ENCODE assay signal across 15 mouse cellular contexts in the genomic region with DNA sequence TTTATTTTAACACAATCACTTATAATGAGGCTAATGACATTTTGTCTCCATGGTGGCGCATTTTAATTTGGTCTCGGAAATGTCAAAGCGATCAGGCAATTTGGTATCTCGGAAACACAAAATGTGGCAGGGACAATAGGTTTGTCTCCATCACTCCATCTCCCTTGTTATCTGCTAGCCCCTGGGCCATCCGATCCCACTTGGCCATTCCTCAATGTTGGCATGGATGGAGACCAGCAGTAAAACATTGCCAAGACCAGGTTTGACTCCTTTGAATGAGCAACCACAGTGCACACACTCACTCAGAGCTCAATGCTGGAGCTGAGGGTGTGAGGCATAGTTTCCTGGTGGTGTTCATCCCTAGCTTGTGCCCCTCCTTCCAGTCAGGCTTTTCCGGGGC.
"Had no signal": no experiment of that assay in that cellular context is flagged by ENCODE, and none has a peak within 500 bp of the region (broad histone marks: within the 10 kb centered on the region; RNA-seq: fewer than 3 reads in every experiment).

No protein-coding gene starts in this region.

- DNase-seq: retina, postnatal 1 day; right cerebral cortex, adult 18-20 months; right cerebral cortex, postnatal 14 days; right cerebral cortex, postnatal 25 days; right cerebral cortex, postnatal 4 days; spleen, adult 18-20 months; thymus, adult 18-20 months; thymus, adult 2 months; thymus, postnatal 14 days; thymus, postnatal 25 days; thymus, postnatal 36 days; thymus, postnatal 4 days had no signal

- H3K36me3 ChIP-seq: neural tube, embryonic 15.5 days; stomach, embryonic 15.5 days had no signal

- H3K9me3 ChIP-seq: neural tube, embryonic 15.5 days; stomach, embryonic 15.5 days had no signal

- H3K27ac ChIP-seq: neural tube, embryonic 15.5 days; stomach, embryonic 15.5 days; stomach, postnatal 0 days had no signal

- H3K4me3 ChIP-seq: neural tube, embryonic 15.5 days; stomach, embryonic 15.5 days had no signal

- H3K27me3 ChIP-seq: neural tube, embryonic 15.5 days; stomach, embryonic 15.5 days had no signal
